Mouse (Mus musculus): ENCODE results near the gene Ddx17. TPM values are rescaled to one million over a fixed set of nuclear protein-coding genes. Genes with fewer than 3 reads are reported as not detected.

The Ddx17 gene
- 77.6 and 78.6 TPM in 2 replicates for polyA plus RNA-seq (2014; fragmentation: Nextera tagmentation; extraction: Ambion mirVana)

- 3% methylated on average over 83 of the region's 84 CpGs for WGBS
- Histone ChIP-seq H3K9ac (ENCODE audit: low read length) (peak within 1 kb of the TSS; percentile 100), H3K36me3 (ENCODE audit: control insufficient read depth, insufficient read depth, low read length) (peaks cover 31% of the 10 kb centered on the region), H3K27ac (ENCODE audit: low read depth) (peak within 1 kb of the TSS; percentile 98), H3K4me2 (ENCODE audit: low read length) (peak within 1 kb of the TSS; percentile 98), H3K9me3 (ENCODE audit: control insufficient read depth, low read length) (no peaks in the 10 kb centered on the region), H3K4me1 (replicated peaks; ENCODE audit: control insufficient read depth, insufficient read depth, low read length) (peaks cover 17% of the 10 kb centered on the region), H3K27me3 (replicated peaks; ENCODE audit: control insufficient read depth, insufficient read depth, low read length) (no peaks in the 10 kb centered on the region), H3K4me3 (ENCODE audit: low read depth, low read length) (peak within 1 kb of the TSS; percentile 98)
- ATAC-seq (replicated peaks; ENCODE audit: low FRiP score, low TSS enrichment, low read depth) (peak; percentile 98), DNase-seq (ENCODE audit: low spot score) (peak; percentile 100)
Measured at GRCm38 (mm10) chr15:79546410-79547288, at the start of gene Ddx17. Gene Ddx17, minus strand, starts transcription at chr15:79546741.

- ATAC-seq (replicated peaks; ENCODE audit: low FRiP score, low TSS enrichment, low read depth) (no peak), DNase-seq (ENCODE audit: low spot score) (no peak)
- Histone ChIP-seq H3K27ac (ENCODE audit: low read depth) (no peak overlapping the region), H3K36me3 (ENCODE audit: control insufficient read depth, insufficient read depth, low read length) (no peaks in the 10 kb centered on the region), H3K4me1 (replicated peaks; ENCODE audit: control insufficient read depth, insufficient read depth, low read length) (no peaks in the 10 kb centered on the region), H3K4me2 (ENCODE audit: low read length) (no peak overlapping the region), H3K9me3 (ENCODE audit: control insufficient read depth, low read length) (no peaks in the 10 kb centered on the region), H3K27me3 (replicated peaks; ENCODE audit: control insufficient read depth, insufficient read depth, low read length) (no peaks in the 10 kb centered on the region), H3K9ac (ENCODE audit: low read length) (no peak overlapping the region), H3K4me3 (ENCODE audit: low read depth, low read length) (no peak overlapping the region)
- WGBS = 52% methylated on average over 1 of the region's 1 CpGs
Measured at GRCm38 (mm10) chr15:79581581-79581980, 35.0 kb upstream of the Ddx17 start.

GRCm38 (mm10) chr15:79577671-79578426 is 31.3 kb upstream of the Ddx17 start:
- Histone ChIP-seq H3K36me3 (ENCODE audit: control insufficient read depth, insufficient read depth, low read length) (no peaks in the 10 kb centered on the region), H3K9me3 (ENCODE audit: control insufficient read depth, low read length) (no peaks in the 10 kb centered on the region), H3K4me2 (ENCODE audit: low read length) (no peak overlapping the region), H3K9ac (ENCODE audit: low read length) (no peak overlapping the region), H3K27ac (ENCODE audit: low read depth) (no peak overlapping the region), H3K4me1 (replicated peaks; ENCODE audit: control insufficient read depth, insufficient read depth, low read length) (no peaks in the 10 kb centered on the region), H3K4me3 (ENCODE audit: low read depth, low read length) (no peak overlapping the region), H3K27me3 (replicated peaks; ENCODE audit: control insufficient read depth, insufficient read depth, low read length) (no peaks in the 10 kb centered on the region)
- ATAC-seq (replicated peaks; ENCODE audit: low FRiP score, low TSS enrichment, low read depth) (no peak), DNase-seq (ENCODE audit: low spot score) (no peak)
- 64% methylated on average over 6 of the region's 6 CpGs for WGBS

- no peak for ATAC-seq (replicated peaks; ENCODE audit: low FRiP score, low TSS enrichment, low read depth)
- H3K9ac ChIP-seq (ENCODE audit: low read length) = no peak overlapping the region
- DNase-seq (ENCODE audit: low spot score) = no peak
- no peaks in the 10 kb centered on the region for H3K9me3 ChIP-seq (ENCODE audit: control insufficient read depth, low read length)
- no peak overlapping the region for H3K27ac ChIP-seq (ENCODE audit: low read depth)
- H3K4me3 ChIP-seq (ENCODE audit: low read depth, low read length) = no peak overlapping the region
- no peak overlapping the region for H3K4me2 ChIP-seq (ENCODE audit: low read length)
- WGBS = 90% methylated on average over 2 of the region's 2 CpGs
- no peaks in the 10 kb centered on the region for H3K4me1 ChIP-seq (replicated peaks; ENCODE audit: control insufficient read depth, insufficient read depth, low read length)
- H3K36me3 ChIP-seq (ENCODE audit: control insufficient read depth, insufficient read depth, low read length) = no peaks in the 10 kb centered on the region
- H3K27me3 ChIP-seq (replicated peaks; ENCODE audit: control insufficient read depth, insufficient read depth, low read length) = no peaks in the 10 kb centered on the region
Measured at GRCm38 (mm10) chr15:79576947-79577346, 30.4 kb upstream of the Ddx17 start.

GRCm38 (mm10) chr15:79575543-79576222 is 29.1 kb upstream of the Ddx17 start:
- H3K4me2 ChIP-seq (ENCODE audit: low read length) = no peak overlapping the region
- 68% methylated on average over 1 of the region's 1 CpGs for WGBS
- ATAC-seq (replicated peaks; ENCODE audit: low FRiP score, low TSS enrichment, low read depth) = no peak
- no peak for DNase-seq (ENCODE audit: low spot score)
- no peaks in the 10 kb centered on the region for H3K4me1 ChIP-seq (replicated peaks; ENCODE audit: control insufficient read depth, insufficient read depth, low read length)
- H3K4me3 ChIP-seq (ENCODE audit: low read depth, low read length) = no peak overlapping the region
- no peaks in the 10 kb centered on the region for H3K9me3 ChIP-seq (ENCODE audit: control insufficient read depth, low read length)
- H3K27ac ChIP-seq (ENCODE audit: low read depth) = no peak overlapping the region
- no peaks in the 10 kb centered on the region for H3K27me3 ChIP-seq (replicated peaks; ENCODE audit: control insufficient read depth, insufficient read depth, low read length)
- H3K9ac ChIP-seq (ENCODE audit: low read length) = no peak overlapping the region
- H3K36me3 ChIP-seq (ENCODE audit: control insufficient read depth, insufficient read depth, low read length) = no peaks in the 10 kb centered on the region

GRCm38 (mm10) chr15:79562417-79562816 is 15.9 kb upstream of the Ddx17 start:
- ATAC-seq (replicated peaks; ENCODE audit: low FRiP score, low TSS enrichment, low read depth) (no peak), DNase-seq (ENCODE audit: low spot score) (peak; percentile 12)
- H3K36me3 ChIP-seq (ENCODE audit: control insufficient read depth, insufficient read depth, low read length) = no peaks in the 10 kb centered on the region
- H3K9ac ChIP-seq (ENCODE audit: low read length) = no peak overlapping the region
- no peak overlapping the region for H3K4me2 ChIP-seq (ENCODE audit: low read length)
- 74% methylated on average over 9 of the region's 9 CpGs for WGBS
- H3K9me3 ChIP-seq (ENCODE audit: control insufficient read depth, low read length) = no peaks in the 10 kb centered on the region
- H3K27ac ChIP-seq (ENCODE audit: low read depth) = no peak overlapping the region
- no peak overlapping the region for H3K4me3 ChIP-seq (ENCODE audit: low read depth, low read length)
- H3K27me3 ChIP-seq (replicated peaks; ENCODE audit: control insufficient read depth, insufficient read depth, low read length) = no peaks in the 10 kb centered on the region
- no peaks in the 10 kb centered on the region for H3K4me1 ChIP-seq (replicated peaks; ENCODE audit: control insufficient read depth, insufficient read depth, low read length)

GRCm38 (mm10) chr15:79559649-79560048 is 13.1 kb upstream of the Ddx17 start:
- WGBS = 47% methylated on average over 3 of the region's 3 CpGs
- H3K4me3 ChIP-seq (ENCODE audit: low read depth, low read length) = no peak overlapping the region
- H3K4me2 ChIP-seq (ENCODE audit: low read length) = no peak overlapping the region
- no peak overlapping the region for H3K27ac ChIP-seq (ENCODE audit: low read depth)
- H3K9ac ChIP-seq (ENCODE audit: low read length) = no peak overlapping the region
- H3K36me3 ChIP-seq (ENCODE audit: control insufficient read depth, insufficient read depth, low read length) = no peaks in the 10 kb centered on the region
- DNase-seq (ENCODE audit: low spot score) = no peak
- no peaks in the 10 kb centered on the region for H3K9me3 ChIP-seq (ENCODE audit: control insufficient read depth, low read length)
- H3K4me1 ChIP-seq (replicated peaks; ENCODE audit: control insufficient read depth, insufficient read depth, low read length) = no peaks in the 10 kb centered on the region
- no peaks in the 10 kb centered on the region for H3K27me3 ChIP-seq (replicated peaks; ENCODE audit: control insufficient read depth, insufficient read depth, low read length)
- ATAC-seq (replicated peaks; ENCODE audit: low FRiP score, low TSS enrichment, low read depth) = no peak

- no peaks in the 10 kb centered on the region for H3K4me1 ChIP-seq (replicated peaks; ENCODE audit: control insufficient read depth, insufficient read depth, low read length)
- no peak for DNase-seq (ENCODE audit: low spot score)
- no peak overlapping the region for H3K9ac ChIP-seq (ENCODE audit: low read length)
- no peaks in the 10 kb centered on the region for H3K36me3 ChIP-seq (ENCODE audit: control insufficient read depth, insufficient read depth, low read length)
- 82% methylated on average over 5 of the region's 5 CpGs for WGBS
- no peak overlapping the region for H3K4me3 ChIP-seq (ENCODE audit: low read depth, low read length)
- no peaks in the 10 kb centered on the region for H3K9me3 ChIP-seq (ENCODE audit: control insufficient read depth, low read length)
- no peak for ATAC-seq (replicated peaks; ENCODE audit: low FRiP score, low TSS enrichment, low read depth)
- no peaks in the 10 kb centered on the region for H3K27me3 ChIP-seq (replicated peaks; ENCODE audit: control insufficient read depth, insufficient read depth, low read length)
- no peak overlapping the region for H3K4me2 ChIP-seq (ENCODE audit: low read length)
- H3K27ac ChIP-seq (ENCODE audit: low read depth) = no peak overlapping the region
Measured at GRCm38 (mm10) chr15:79552566-79552965, 6.0 kb upstream of the Ddx17 start.
